Mouse (Mus musculus): ENCODE data around the gene Acss3.

Acss3 gene

DNA sequence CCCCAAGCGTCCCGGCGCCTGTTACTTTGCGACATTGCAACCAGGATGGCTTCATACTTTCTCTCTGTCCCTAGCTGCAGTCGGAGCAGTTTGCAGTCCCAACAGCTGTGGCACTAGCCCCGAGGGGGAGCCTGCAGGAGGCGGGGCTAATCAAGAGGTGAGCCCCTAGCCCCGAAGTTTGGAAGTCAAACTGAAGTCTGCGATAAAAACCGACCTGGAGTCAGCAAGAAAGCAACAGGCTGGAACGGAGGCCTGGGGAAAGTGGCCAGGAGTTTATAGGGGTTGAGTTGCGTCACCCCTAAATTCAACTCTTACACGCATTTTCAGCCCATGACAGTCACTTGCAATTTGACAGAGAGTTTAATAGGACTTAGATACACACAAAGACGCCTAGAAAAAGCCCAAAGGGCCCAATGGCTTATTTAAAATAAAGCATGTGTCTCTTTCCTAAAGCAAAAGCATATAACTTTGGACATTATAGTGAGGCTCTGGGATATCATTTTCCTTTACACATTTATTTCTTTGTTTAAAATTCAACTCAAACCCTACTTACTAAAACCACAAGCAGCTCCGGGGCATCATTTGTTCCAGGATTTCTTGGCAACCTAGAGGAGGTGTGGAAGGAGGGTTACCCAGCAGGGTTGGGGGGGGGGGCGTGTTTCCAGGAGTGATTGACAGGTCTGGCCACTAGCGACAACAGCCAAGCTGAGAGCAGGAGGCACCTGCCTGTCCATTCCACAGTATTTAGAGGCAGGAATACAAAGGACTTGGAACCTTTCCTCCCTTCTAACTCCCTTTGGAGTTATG lies at the start of gene Acss3:
Acss3 (minus strand) TSS at position 140 of the 807 bp plus-strand sequence.
- DNase-seq, result no peak

GRCm38 (mm10) chr10:107172003-107172689 lies 48.7 kb upstream of the Acss3 start:
- DNase-seq, result no peak

DNA sequence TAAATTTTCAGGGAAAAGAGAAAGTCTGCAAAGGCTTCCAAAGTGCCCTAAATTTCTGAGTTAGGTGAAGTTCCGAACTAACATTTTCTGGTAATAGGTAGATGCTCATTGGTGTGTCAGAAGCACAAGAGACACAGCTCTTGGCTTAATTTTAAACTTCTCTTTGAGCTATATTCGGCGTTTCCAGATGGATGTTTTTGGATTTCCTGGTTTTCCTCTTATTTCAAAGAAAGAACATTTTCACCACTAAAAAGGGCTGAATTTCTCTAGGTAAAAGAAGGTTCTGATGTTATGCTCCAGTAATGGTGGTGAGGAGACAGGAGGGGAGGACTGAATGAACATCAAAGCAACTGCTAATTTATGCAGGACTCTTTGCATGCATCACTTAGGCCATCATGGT lies 43.0 kb upstream of the Acss3 start:
- no peak for DNase-seq

- no peak for DNase-seq
Observed at GRCm38 (mm10) chr10:107148759-107149158, 25.3 kb upstream of the Acss3 start.

GRCm38 (mm10) chr10:107144016-107144415 lies 20.5 kb upstream of the Acss3 start:
- DNase-seq, result no peak

GRCm38 (mm10) chr10:107142910-107143309 lies 19.4 kb upstream of the Acss3 start:
- DNase-seq, result no peak

DNA sequence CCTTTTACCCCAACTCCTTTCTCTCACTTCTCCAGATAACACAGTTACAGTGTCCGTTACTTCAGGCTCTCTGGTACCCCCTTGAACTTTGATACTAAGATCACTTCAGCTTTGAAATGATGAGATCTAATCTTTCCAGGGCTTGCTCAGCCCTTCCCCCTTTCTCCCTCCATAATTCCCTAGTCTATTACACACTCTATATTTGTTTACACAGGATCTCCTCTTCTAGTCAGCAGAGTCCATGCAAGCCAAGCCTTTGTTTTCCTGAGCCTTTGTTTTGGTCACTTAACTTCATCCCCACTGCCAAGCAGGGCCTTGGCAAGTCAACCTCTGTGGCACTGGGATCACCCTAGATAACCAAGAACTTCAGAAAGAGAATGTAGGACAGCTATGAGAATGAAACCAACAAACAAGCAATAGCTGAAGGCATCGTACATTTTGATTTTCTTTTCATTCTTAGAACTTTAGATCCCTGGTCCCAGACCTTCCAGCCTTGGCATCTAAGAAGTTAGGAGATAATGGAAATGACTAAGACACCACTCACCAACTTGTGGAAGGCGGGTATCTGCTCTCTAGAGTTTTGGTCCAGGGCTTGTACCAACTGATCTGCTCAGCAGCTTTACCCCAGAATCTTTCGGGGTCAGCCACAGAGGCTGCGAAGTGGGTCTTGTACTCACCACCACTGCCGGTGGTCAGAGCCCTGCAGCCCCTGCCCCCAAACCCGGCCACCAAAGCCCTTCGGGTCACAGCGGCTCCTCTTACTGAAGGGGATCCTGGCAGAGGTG lies 532 bp downstream of the Acss3 start:
- DNase-seq, result no peak

DNA sequence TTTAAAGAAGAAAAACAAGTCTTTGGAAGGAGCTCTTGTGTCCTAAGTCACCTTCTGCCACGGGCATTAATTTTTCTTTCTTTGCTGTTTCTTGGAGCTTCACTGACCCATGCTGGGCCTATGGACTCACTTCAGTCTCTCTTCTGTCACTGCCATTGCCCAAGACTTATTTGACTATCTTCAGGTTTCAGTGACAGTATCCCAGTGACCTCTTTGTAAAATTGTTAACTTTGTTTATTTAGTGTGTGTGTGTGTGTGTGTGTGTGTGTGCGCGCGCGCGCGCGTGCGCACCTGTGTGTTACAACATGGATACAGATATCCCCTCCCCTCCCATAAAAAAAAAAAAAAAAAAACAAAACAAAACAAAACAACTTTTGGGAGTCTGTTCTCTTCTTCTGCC lies 2.2 kb downstream of the Acss3 start:
- DNase-seq, result no peak

DNA sequence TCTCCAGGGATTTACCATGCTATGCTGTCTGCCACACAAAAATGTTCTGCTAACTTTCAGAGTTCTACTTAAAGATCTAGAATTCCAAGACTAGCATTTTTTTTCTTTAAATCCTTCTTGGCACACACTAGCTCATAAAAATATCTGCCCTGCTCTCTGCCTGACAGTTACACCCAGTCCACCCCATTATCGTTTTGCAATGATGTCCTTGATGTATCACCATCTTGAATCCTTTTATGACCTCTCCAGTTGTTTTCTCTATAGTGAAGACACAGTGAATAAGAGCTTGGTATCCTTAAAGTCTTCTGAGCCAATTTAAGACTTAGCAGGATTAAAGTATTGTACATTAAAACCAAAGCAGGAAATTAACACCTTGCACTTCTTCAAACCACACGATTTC lies 4.3 kb downstream of the Acss3 start:
- DNase-seq, result no peak

- DNase-seq, result no peak
Observed at GRCm38 (mm10) chr10:107116709-107117267, 6.7 kb downstream of the Acss3 start.

DNA sequence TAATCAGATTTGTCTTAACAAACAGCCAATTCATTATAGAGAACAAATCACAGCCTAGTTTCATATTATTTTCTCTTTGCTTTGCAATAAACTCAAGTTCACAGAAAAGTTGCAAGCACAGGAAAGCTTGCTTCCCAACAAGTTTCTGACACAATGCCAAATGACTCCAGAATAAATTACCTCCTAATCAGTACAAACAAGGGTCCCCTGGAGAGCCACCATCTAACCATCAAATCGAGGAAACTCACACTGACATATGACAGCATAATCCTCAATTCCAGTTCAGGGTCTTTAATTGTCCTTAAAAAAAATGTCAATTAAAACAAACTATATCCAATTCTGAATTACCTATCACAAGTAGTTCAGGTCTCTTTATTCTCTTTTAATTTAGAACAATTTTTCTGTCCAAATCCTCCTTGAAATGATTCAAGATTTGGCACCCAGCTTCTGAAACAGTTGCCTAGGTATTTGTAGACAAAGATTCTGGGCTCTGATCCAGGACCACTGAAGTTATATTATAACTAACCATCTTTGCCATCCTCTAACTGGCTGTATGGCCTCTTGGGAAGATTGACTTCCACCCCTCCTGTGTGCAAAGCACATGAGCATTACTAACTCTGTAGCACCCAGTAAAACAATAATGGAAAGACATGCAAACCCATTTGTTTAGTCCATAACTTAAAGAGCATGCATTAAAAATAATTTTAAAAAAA lies 7.4 kb downstream of the Acss3 start:
- no peak for DNase-seq

- no peak for DNase-seq
Observed at GRCm38 (mm10) chr10:107115121-107115520, 8.3 kb downstream of the Acss3 start.

GRCm38 (mm10) chr10:107094452-107094851 lies 29.0 kb downstream of the Acss3 start:
- DNase-seq, result no peak

- no peak for DNase-seq
Observed at GRCm38 (mm10) chr10:107053846-107054624, 69.4 kb downstream of the Acss3 start.

DNA sequence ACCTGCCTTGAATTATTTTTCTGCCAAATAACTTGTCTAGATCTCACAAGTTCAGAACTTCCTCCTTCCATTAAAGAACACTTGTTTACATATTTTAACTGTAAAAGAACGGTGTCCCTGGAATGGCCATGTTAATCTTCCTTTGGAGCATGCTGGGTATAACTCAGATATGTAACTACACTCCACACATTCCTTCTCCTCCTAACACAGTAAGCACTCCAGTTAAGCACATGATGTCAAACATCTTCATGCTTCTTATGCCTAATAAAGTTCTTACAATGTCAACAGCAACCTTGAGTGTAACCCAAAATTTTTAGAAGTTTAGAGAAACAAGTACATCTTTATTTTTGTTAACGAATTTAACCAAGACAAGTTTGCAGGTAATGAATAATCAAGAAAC lies 73.0 kb downstream of the Acss3 start:
- no peak for DNase-seq

DNA sequence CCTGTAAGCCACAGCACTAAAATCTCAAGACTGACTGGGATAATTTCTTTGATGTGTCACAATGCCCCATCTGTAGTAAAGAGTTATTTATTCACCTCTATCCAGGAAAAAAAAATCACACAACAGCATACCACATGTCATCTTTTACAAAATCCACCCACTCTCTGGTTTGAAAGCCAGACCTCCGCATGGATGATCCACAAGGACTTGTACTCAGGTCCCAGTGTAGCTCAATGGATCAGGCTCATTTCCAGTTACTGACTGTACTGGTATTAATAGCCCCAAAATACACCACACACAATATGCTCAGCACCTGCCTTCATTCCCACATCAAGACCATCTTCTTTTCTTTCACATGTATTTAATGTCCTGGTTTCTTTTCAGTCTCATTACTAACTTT lies 80.8 kb downstream of the Acss3 start:
- no peak for DNase-seq

- DNase-seq, result no peak
Observed at GRCm38 (mm10) chr10:107040837-107041236, 82.6 kb downstream of the Acss3 start.

GRCm38 (mm10) chr10:107040378-107040777 lies 83.1 kb downstream of the Acss3 start:
- DNase-seq, result no peak

- DNase-seq, result no peak
Observed at GRCm38 (mm10) chr10:107039211-107039610, 84.3 kb downstream of the Acss3 start.

GRCm38 (mm10) chr10:107024254-107024653 lies 99.2 kb downstream of the Acss3 start:
- DNase-seq, result no peak

GRCm38 (mm10) chr10:107021118-107021517 lies 102.3 kb downstream of the Acss3 start:
- no peak for DNase-seq

GRCm38 (mm10) chr10:107011142-107011541 lies 112.3 kb downstream of the Acss3 start:
- no peak for DNase-seq

Measured in thymus, adult 18-20 months (tissue).